Mouse (Mus musculus) gastrocnemius, adult 8-10 months (tissue): ENCODE data around the gene Wdsub1. TPM values are rescaled to one million over a fixed set of nuclear protein-coding genes. Genes with fewer than 3 reads are reported as not detected.

Experiments used
- DNase-seq, 2 experiments: peaks; one replicate each; pipeline ENCODE4 v3.0.0; 2022; ENCODE audit warnings: low spot score in 2 of 2
- total RNA-seq, 4 experiments: library from RNA; stranded (reverse); gene quantifications; 2 replicates each; pipeline ENCODE4 v1.2.4; 2022

Wdsub1 gene
- total RNA-seq, 4 experiments from 2014 or later = 12.5 to 16.6 (median 15.4) TPM

DNA sequence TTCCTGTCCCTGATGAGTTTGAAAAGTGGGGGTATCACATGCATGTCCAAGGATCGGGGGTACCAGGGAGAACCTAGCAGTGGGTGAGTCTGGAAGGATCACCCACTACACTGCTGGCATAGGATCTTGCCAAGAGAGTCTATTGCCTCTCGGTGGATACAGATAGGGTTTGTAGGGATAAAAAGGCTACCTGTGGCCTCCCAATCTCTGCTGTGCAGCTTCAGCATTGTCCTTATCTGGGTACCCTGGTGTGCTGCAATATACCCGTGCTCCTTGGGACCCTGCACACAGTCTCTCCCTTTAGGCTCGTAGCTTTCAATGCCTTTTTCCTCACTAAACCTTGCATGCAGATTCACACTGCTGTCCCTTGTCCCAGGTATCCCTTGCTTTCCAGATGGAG is 73.8 kb downstream of the Wdsub1 start:
- no peak for DNase-seq

GRCm38 (mm10) chr2:59806038-59806437 is 76.4 kb downstream of the Wdsub1 start:
- no peak for DNase-seq

- no peak for DNase-seq
Measured at GRCm38 (mm10) chr2:59805595-59805994, 76.8 kb downstream of the Wdsub1 start.

DNA sequence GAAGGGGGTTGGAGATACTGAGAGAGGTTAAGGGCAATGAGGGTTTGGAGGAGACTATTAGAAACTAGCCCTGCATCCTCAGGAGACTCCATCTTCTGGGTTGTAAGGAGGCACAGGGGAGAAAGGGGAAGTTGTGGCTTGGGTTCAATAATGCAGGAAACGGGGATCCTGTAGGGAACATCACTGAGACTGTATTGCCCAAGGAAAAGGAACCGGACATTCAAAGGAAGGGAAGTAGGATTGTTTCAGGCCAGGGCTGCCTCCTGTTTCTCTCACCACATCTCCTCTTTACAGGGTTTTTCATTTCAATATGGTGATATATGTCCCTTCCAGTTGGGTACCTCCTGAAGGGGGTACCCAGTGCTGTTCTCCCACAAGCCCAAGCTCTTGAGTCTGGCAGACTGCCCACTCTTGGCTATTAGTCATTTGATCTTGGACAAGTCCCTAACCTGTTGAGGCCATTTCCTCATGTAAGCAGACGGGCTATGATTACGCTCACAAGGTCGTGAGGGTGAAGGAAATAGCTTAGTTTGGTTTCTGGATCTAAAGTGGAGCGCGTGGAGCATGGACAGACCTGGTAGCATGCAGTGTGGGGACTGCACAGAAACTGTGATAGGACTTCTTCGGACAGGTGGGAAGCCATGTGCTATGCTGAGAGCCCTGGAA is 79.5 kb downstream of the Wdsub1 start:
- DNase-seq = no peak
